Comparison of ENCODE assay signal across 8 mouse cellular contexts in the genomic region with DNA sequence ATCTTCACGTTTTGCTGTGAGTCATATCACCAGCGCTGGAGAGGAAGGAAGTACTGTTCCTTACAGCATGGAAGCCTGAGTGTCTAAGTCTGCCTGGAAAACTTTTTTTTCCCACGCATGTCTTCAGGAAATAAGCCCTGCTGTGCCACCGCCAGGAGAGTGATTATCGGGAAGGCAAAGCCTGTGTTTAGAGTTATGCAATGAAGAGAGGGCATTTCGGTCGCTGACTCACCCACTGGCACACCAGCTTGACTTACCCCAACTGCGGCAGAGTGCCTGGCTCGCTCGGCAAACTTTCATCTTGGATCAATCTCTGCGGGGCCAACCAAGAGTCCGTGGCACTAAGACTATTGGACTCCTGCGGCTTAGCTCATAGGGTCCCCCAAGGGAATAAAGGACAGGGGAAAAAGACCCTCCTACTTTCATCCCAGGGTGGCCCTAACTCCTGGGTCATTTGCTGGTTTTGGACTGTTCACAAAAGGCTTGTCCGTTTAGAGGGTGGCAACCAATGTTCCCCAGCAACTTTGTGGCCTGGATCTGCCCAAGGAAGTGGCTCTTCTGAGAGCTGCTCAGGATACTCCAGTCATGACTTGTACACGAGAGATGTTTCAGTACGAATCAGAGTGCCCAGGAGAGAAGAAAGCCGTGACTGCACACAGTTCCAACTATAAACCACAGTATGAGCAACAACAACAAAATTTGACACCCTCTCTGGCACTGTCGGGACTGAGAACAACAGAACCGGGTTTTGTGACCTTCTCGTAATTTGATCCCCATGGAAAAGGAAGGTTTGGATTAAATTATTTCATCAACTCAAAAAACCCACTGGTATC.
A peak's percentile ranks its signal among the peaks of the same experiment; 100 is the strongest.
DNase-seq lines count a peak whose midpoint lies in the region; ATAC-seq and TF ChIP-seq lines count a peak whose summit lies in the region.

No protein-coding gene starts in this region.

- DNase-seq in kidney, adult 18-20 months, result no peak
- peak; percentile 57 for DNase-seq in adrenal gland, adult 8-10 months
- DNase-seq in gastrocnemius, postnatal 14 days, result peak; percentile 60
- no peak for DNase-seq in cerebellum, postnatal 14 days
- DNase-seq in thymus, postnatal 4 days, result no peak
- DNase-seq in spleen, adult 12 weeks (ENCODE audit: low spot score), result no peak

- H3K9ac ChIP-seq in kidney, embryonic 16.5 days (replicated peaks; ENCODE audit: low read length), result no peak overlapping the region

- 62% methylated on average over 20 of the region's 20 CpGs for WGBS in kidney, embryonic 16.5 days

- intact Hi-C loops in gastrocnemius, postnatal 14 days (cut with DNase I; ENCODE audit: low total_unique reads), result no loop called here

- H3K36me3 ChIP-seq in kidney, embryonic 16.5 days (ENCODE audit: insufficient read depth, low read length), result no peaks in the 10 kb centered on the region
- no peaks in the 10 kb centered on the region for H3K36me3 ChIP-seq in myocyte (ENCODE audit: control insufficient read depth, insufficient read depth)

- peaks cover 22% of the 10 kb centered on the region for H3K4me1 ChIP-seq in kidney, embryonic 16.5 days (ENCODE audit: insufficient read depth, low read length)

- no peak for TF ChIP-seq POLR2A in myocyte (IDR thresholded peaks at IDR 0.05; ENCODE audit: insufficient read length, low read depth)

- peak overlapping the region; percentile 68 for H3K27ac ChIP-seq in kidney, embryonic 16.5 days (ENCODE audit: low read length)

- H3K4me3 ChIP-seq in kidney, embryonic 16.5 days (ENCODE audit: low read length), result no peak overlapping the region
- peak overlapping the region; percentile 19 for H3K4me3 ChIP-seq in myocyte

- H3K27me3 ChIP-seq in kidney, embryonic 16.5 days (ENCODE audit: insufficient read depth, low read length), result no peaks in the 10 kb centered on the region
- no peaks in the 10 kb centered on the region for H3K27me3 ChIP-seq in myocyte (ENCODE audit: control insufficient read depth, insufficient read depth, insufficient read length)

- no peak for ATAC-seq in kidney, embryonic 16.5 days (ENCODE audit: low FRiP score, low TSS enrichment)

- peaks cover 3% of the 10 kb centered on the region; the same call in 1 of the 2 replicates for H3K9me3 ChIP-seq in kidney, embryonic 16.5 days (ENCODE audit: low read length)

- no peak overlapping the region for H3K4me2 ChIP-seq in kidney, embryonic 16.5 days (replicated peaks; ENCODE audit: low read depth, low read length)
- H3K4me2 ChIP-seq in myocyte (ENCODE audit: low read depth), result peak overlapping the region; percentile 97

- H3ac ChIP-seq in myocyte (ENCODE audit: control insufficient read depth, insufficient read length), result no peak overlapping the region

- no peaks in the 10 kb centered on the region for H3K79me2 ChIP-seq in myocyte (ENCODE audit: control insufficient read depth, insufficient read depth)

TF ChIP-seq in myocyte, 11 proteins besides CTCF, POLR2A, EP300 and RAD21:
- TF ChIP-seq CEBPB (IDR thresholded peaks at IDR 0.05; ENCODE audit: insufficient read depth, poor library complexity, severe bottlenecking) (peak; percentile 94), MYOG (IDR thresholded peaks at IDR 0.05; ENCODE audit: control insufficient read depth in 1 of 3, insufficient read depth in 1 of 3, insufficient read length in 2 of 3, low read depth in 2 of 3) (no peak)

Comparison
In these comparisons a context has a peak if more than half of its experiments do, and no peak if none do; other contexts are left out.
1. DNase-seq: peak in adrenal gland, adult 8-10 months (single experiment) and gastrocnemius, postnatal 14 days (single experiment); none in kidney, adult 18-20 months (single experiment), cerebellum, postnatal 14 days (0 of 2), thymus, postnatal 4 days (single experiment) and spleen, adult 12 weeks (single experiment).